Mouse (Mus musculus) midbrain, embryonic 11.5 days (tissue): ENCODE measurements at regions not wholly inside any gene's neighbourhood (a gene's known extent, or its start where the extent isn't known, plus 50 kb on each side); places are given as distances from the start of the nearest gene placed in this dataset.

Experiments used
- ATAC-seq: fragments of 200-750 bp; cut with Nextera tagmentation; 2 replicates; pipeline ENCODE4 v1.8.0; 2017; ENCODE audit warnings: moderate TSS enrichment, moderate library complexity; ENCODE audit not compliant: low FRiP score
- DNase-seq: peaks from one replicate; pipeline ENCODE4 v3.0.0; 2015; ENCODE audit warnings: low spot score; ENCODE audit errors: missing footprints
- H3K27ac ChIP-seq: fragments of 300-500 bp; sonication (generic); 2 replicates; pipeline ENCODE4 v1.5.1; 2014; ENCODE audit warnings: low read depth, low read length
- H3K27me3 ChIP-seq: fragments of 300-500 bp; sonication (generic); 2 replicates; pipeline ENCODE4 v1.6.1; 2014; ENCODE audit warnings: mild to moderate bottlenecking, low read length, moderate library complexity, mixed read lengths; ENCODE audit not compliant: control insufficient read depth, insufficient read depth
- H3K36me3 ChIP-seq: fragments of 300-500 bp; sonication (generic); 2 replicates; pipeline ENCODE4 v1.6.1; 2014; ENCODE audit warnings: mild to moderate bottlenecking, low read length, moderate library complexity, mixed read lengths; ENCODE audit not compliant: control insufficient read depth, insufficient read depth
- H3K4me1 ChIP-seq: fragments of 300-500 bp; sonication (generic); 2 replicates; pipeline ENCODE4 v1.6.1; 2014; ENCODE audit warnings: low read length; ENCODE audit not compliant: control insufficient read depth, insufficient read depth
- H3K4me2 ChIP-seq: fragments of 300-500 bp; sonication (generic); 2 replicates; pipeline ENCODE4 v1.6.1; 2014; ENCODE audit warnings: mild to moderate bottlenecking, moderate library complexity
- H3K4me3 ChIP-seq: fragments of 300-500 bp; sonication (generic); 2 replicates; pipeline ENCODE4 v1.5.1; 2014; ENCODE audit warnings: low read depth, low read length
- H3K9ac ChIP-seq: fragments of 300-500 bp; sonication (generic); 2 replicates; pipeline ENCODE4 v1.6.1; 2014; ENCODE audit warnings: low read length
- H3K9me3 ChIP-seq: fragments of 300-500 bp; sonication (generic); 2 replicates; pipeline ENCODE4 v1.6.1; 2016; ENCODE audit warnings: low read length; ENCODE audit not compliant: control insufficient read depth
- WGBS: fragments of 180-500 bp; shearing (Covaris S2); extraction: QIAGEN DNeasy Blood & Tissue Kit; methylation state at CpG from one replicate; pipeline ENCODE4 v1.1.7; 2014; 5-methylcytosine and 5-hydroxymethylcytosine counted together

GRCm38 (mm10) chr17:88258361-88258796 is 182.1 kb upstream of the Foxn2 start:
- H3K27me3 ChIP-seq = no peaks in the 10 kb centered on the region
- H3K4me3 ChIP-seq = no peak overlapping the region
- DNase-seq = no peak
- no peak overlapping the region for H3K27ac ChIP-seq
- 79% methylated on average over 11 of the region's 11 CpGs for WGBS
- H3K9me3 ChIP-seq = no peaks in the 10 kb centered on the region
- H3K9ac ChIP-seq = no peak overlapping the region
- no peak overlapping the region for H3K4me2 ChIP-seq
- H3K36me3 ChIP-seq = no peaks in the 10 kb centered on the region
- ATAC-seq = no peak
- H3K4me1 ChIP-seq = peaks cover 8% of the 10 kb centered on the region; the same call in 1 of the 2 replicates

DNA sequence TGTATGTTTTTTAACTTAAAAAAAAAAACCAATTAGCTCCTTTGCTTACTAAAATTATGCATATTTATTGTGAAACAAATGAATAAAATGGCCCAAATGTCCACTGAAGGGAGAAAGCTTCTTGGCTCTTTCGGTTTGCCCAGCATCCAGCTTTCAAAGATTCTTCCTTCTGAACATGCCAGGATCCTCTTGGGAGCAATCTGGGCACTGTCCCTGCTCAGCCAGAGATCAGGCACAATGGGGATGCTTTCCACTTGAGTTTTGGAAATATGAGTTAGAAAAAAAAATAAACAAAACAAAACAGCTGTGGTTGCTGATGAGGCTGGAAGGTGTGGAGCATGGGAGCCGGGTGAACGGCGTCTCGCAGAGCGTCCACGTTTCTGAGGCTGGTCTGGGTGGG is 180.3 kb upstream of the Foxn2 start:
- no peak for DNase-seq
- WGBS = 87% methylated on average over 7 of the region's 7 CpGs

DNA sequence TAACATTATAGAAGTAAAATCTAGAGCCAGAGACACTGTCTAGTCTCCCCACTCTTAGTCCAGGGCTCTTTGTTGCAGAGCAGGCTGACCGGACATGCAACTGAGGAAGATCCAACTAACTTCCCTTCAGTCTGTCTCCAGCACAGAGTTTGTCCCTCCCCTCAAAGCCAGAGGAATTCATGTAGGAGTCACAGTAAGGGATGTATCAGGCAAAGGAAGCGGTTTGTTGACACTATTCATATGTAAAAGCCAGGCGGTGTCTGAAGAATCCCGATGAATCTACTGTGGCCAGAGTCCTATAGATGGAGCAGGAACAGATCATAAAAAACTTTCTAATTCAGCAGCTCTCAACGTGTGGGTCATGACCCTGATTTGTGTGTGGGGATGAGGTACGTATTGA is 179.7 kb upstream of the Foxn2 start:
- H3K36me3 ChIP-seq = no peaks in the 10 kb centered on the region
- no peak for DNase-seq
- no peak overlapping the region for H3K4me3 ChIP-seq
- H3K27ac ChIP-seq = no peak overlapping the region
- no peak overlapping the region for H3K4me2 ChIP-seq
- peaks cover 8% of the 10 kb centered on the region; the same call in 1 of the 2 replicates for H3K4me1 ChIP-seq
- H3K9me3 ChIP-seq = no peaks in the 10 kb centered on the region
- no peak overlapping the region for H3K9ac ChIP-seq
- H3K27me3 ChIP-seq = no peaks in the 10 kb centered on the region
- 57% methylated on average over 6 of the region's 6 CpGs for WGBS
- no peak for ATAC-seq

More for the DNA sequence above, 180.3 kb upstream of the Foxn2 start:
- Histone ChIP-seq H3K9ac (no peak overlapping the region), H3K27ac (no peak overlapping the region), H3K4me2 (no peak overlapping the region), H3K36me3 (no peaks in the 10 kb centered on the region), H3K4me3 (no peak overlapping the region), H3K4me1 (peaks cover 8% of the 10 kb centered on the region; the same call in 1 of the 2 replicates), H3K27me3 (no peaks in the 10 kb centered on the region), H3K9me3 (no peaks in the 10 kb centered on the region)
- ATAC-seq = no peak

DNA sequence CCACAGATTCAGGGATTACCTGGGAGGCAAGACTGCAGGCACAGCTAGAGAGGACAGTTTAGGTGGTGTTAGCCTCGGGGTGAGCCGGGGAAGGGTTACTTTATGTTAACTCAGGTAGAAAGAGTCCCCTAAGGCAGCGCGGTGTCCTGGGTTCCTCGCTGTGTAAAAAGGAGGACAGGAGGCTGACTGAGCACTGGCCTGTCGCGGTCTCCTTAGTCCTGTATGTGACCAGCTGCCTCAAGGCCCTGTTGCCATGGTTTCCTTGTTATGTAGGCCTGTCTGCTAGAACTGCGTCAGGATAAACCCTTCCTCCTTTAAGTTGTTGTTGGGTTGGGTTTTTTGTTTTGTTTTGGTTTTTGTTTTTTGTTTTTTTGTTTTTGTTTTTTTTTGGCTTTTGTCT is 179.0 kb upstream of the Foxn2 start:
- 29% methylated on average over 8 of the region's 8 CpGs for WGBS
- no peak for DNase-seq
- no peaks in the 10 kb centered on the region for H3K27me3 ChIP-seq
- H3K9me3 ChIP-seq = no peaks in the 10 kb centered on the region
- no peak overlapping the region for H3K4me3 ChIP-seq
- H3K9ac ChIP-seq = no peak overlapping the region
- H3K4me1 ChIP-seq = peaks cover 5% of the 10 kb centered on the region; the same call in 1 of the 2 replicates
- H3K27ac ChIP-seq = no peak overlapping the region
- no peak overlapping the region for H3K4me2 ChIP-seq
- peak; percentile 63 for ATAC-seq
- H3K36me3 ChIP-seq = no peaks in the 10 kb centered on the region

GRCm38 (mm10) chr17:88262326-88263187 is 178.0 kb upstream of the Foxn2 start:
- no peaks in the 10 kb centered on the region for H3K27me3 ChIP-seq
- no peaks in the 10 kb centered on the region for H3K36me3 ChIP-seq
- ATAC-seq = no peak
- no peak overlapping the region for H3K27ac ChIP-seq
- H3K4me2 ChIP-seq = no peak overlapping the region
- H3K9ac ChIP-seq = no peak overlapping the region
- 78% methylated on average over 13 of the region's 13 CpGs for WGBS
- no peak for DNase-seq
- H3K9me3 ChIP-seq = no peaks in the 10 kb centered on the region
- no peak overlapping the region for H3K4me3 ChIP-seq
- H3K4me1 ChIP-seq = no peaks in the 10 kb centered on the region

DNA sequence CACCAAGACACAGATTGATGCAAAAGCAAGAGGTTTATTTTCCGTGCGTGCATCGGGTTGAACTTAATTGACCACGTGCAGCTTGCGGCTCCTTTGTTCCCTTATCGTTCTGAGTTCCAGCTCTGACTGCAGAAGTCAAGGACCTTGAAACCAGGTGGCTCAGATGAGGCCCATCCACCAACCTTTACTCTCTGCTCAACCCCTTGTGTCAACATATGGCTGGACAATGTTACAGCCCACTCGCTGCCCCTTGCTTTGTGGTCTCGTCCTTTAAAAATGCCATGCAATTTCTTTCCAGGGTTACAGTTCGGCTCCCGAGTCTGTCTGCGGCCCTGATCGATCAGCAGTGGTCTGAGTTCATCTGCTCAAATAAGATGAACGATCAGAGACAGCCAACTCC is 175.2 kb upstream of the Foxn2 start:
- H3K4me2 ChIP-seq = no peak overlapping the region
- no peak overlapping the region for H3K27ac ChIP-seq
- H3K4me3 ChIP-seq = no peak overlapping the region
- no peaks in the 10 kb centered on the region for H3K27me3 ChIP-seq
- H3K9me3 ChIP-seq = no peaks in the 10 kb centered on the region
- 91% methylated on average over 13 of the region's 13 CpGs for WGBS
- H3K36me3 ChIP-seq = no peaks in the 10 kb centered on the region
- H3K9ac ChIP-seq = no peak overlapping the region
- DNase-seq = no peak
- H3K4me1 ChIP-seq = no peaks in the 10 kb centered on the region
- no peak for ATAC-seq

- DNase-seq (no peak), ATAC-seq (no peak)
- 87% methylated on average over 8 of the region's 8 CpGs for WGBS
- H3K9ac ChIP-seq = no peak overlapping the region
- H3K4me1 ChIP-seq = no peaks in the 10 kb centered on the region
- H3K27me3 ChIP-seq = no peaks in the 10 kb centered on the region
- no peaks in the 10 kb centered on the region for H3K36me3 ChIP-seq
- no peaks in the 10 kb centered on the region for H3K9me3 ChIP-seq
- H3K4me2 ChIP-seq = no peak overlapping the region
- H3K4me3 ChIP-seq = no peak overlapping the region
- H3K27ac ChIP-seq = no peak overlapping the region
Observed at GRCm38 (mm10) chr17:88268216-88268615, 172.3 kb upstream of the Foxn2 start.

DNA sequence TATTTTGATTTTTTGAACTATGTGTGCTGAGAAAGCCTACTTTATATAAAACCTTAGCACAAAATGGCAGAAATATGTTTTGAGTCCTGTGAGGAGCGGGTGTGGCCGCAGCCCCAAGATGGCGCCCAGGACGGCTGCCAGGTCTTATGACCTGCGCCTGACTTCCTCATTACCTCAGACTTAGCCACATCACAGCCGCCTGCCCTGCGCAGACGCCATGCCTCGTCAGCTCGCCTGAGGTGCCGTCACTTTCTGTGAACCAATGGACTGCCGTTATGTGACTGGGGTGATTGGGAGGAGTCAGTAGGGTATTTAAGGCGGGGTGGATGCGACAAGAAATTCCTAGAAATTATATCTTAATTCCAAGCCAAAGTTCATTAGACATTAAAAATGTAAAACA is 171.7 kb upstream of the Foxn2 start:
- Histone ChIP-seq H3K27me3 (no peaks in the 10 kb centered on the region), H3K4me2 (no peak overlapping the region), H3K36me3 (no peaks in the 10 kb centered on the region), H3K9ac (no peak overlapping the region), H3K27ac (no peak overlapping the region), H3K9me3 (no peaks in the 10 kb centered on the region), H3K4me1 (no peaks in the 10 kb centered on the region), H3K4me3 (no peak overlapping the region)
- no peak for DNase-seq
- 97% methylated on average over 14 of the region's 14 CpGs for WGBS
- ATAC-seq = no peak

GRCm38 (mm10) chr17:88270896-88271295 is 169.6 kb upstream of the Foxn2 start:
- no peaks in the 10 kb centered on the region for H3K27me3 ChIP-seq
- H3K4me1 ChIP-seq = no peaks in the 10 kb centered on the region
- H3K27ac ChIP-seq = no peak overlapping the region
- H3K4me3 ChIP-seq = no peak overlapping the region
- H3K36me3 ChIP-seq = no peaks in the 10 kb centered on the region
- WGBS = 83% methylated on average over 5 of the region's 5 CpGs
- no peak for DNase-seq
- H3K4me2 ChIP-seq = no peak overlapping the region
- no peaks in the 10 kb centered on the region for H3K9me3 ChIP-seq
- no peak for ATAC-seq
- H3K9ac ChIP-seq = no peak overlapping the region
